Mouse (Mus musculus) frontal cortex, postnatal 25 days (tissue): ENCODE results near the gene Tcf7.

Experiments
- DNase-seq, 2 experiments: peaks; one replicate each; pipeline ENCODE4 v3.0.0; 2022; ENCODE audit warnings: low spot score in 2 of 2

Gene Tcf7

DNA sequence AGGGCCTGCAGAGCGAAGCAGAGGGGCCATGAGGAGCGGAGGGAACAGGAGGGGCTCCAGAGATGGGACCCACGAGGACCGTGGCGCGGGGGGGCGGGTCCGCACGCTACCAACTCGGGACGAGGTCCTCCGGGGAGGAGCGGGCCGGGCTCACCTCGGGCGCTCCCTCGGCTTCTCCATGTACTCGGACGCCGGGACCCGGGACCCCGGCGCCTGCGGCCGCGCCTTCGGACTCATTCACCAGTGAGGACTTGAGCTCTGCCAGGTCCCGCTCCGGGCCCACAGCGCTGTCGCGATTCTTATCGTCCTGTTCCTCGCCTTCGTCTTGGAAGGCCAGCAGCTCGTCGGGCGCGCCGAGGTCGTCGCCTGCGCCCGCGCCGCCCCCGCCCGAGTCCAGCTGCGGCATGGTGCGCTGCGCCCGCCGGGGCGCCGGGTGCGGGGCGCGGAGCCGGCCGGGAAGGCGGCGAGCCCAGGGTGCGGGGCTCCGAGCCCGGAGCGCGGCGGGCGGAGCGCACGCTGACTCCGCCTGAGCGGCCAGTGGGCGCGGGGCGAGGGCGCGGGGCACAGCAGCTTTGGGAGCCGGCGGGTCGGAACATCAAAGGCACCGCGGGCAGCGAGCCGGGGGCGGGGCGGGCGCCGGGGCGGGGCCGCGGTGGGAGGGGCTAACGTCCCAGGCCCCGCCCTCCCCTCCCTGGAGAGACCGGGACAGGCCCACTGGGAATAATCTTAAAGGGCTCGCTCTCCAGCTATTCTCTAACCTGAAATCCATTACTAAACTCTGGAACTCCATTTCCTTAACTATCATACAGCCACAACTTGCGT, at the start of gene Tcf7:
Gene Tcf7, minus strand, starts transcription at position 241 of the 822 bp plus-strand sequence.
- DNase-seq: no peak

DNA sequence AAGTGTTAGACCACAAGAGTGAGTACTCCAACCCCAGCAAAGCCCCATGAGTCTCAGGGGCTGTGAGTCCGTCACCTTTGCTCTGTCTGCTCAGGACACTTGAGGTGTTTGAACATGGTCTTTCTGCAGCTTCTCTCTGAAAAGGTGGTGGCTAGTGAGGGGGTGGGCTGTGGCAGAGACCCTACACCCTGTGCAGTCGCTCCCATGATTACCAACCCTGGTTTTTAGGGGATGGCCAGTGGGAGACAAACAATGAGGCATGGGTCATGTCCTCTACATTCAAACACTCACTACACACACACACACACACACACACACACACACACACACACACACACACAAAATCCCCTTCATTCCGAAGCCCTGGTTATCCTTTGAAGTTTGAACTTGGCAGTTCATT, 44.5 kb upstream of the Tcf7 start:
- DNase-seq: no peak

DNA sequence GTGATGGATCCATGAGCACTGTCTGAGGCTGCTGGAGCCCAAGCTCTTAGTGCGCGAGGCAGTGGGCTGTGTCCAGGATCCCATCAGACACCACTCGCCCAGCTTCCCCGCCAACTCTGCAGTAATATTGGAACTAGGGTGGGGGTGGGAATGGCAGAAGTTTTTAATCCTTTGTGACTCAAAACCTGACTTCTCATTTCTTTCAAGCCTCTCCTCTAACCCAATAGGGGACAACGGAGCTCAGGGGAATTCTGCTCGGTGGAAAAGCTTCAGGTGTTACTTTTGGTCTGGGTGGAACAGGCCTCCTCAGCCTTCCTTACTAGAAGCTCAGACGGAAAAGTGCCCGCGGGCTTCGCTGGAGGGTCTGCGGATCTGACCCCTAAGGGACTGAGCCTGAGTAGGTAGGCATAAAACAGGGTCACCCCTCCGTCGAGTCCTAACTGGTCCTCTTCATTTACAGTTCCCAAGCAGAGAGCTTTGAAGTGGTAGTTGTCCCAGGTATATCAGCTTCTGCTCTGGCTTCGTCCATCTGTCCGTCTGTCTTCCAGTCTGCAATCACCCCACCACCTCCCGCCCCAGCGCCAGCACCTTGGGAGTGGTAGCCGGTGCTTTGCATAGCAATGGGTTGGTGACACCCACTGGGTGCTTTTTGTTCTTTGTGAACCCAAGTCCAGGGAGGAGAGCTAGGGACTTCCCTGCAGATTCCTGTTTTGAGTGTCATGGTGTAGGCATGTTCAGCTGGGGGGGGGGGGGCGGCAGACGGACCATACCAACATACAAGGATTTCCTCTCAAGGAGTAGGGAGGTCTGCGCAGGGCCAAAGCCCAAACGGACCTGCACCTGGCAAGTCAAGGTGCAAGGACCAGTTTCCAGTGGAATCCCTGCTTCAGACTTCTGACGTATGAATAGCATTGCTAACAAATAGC, 41.9 kb upstream of the Tcf7 start:
- DNase-seq: no peak

DNA sequence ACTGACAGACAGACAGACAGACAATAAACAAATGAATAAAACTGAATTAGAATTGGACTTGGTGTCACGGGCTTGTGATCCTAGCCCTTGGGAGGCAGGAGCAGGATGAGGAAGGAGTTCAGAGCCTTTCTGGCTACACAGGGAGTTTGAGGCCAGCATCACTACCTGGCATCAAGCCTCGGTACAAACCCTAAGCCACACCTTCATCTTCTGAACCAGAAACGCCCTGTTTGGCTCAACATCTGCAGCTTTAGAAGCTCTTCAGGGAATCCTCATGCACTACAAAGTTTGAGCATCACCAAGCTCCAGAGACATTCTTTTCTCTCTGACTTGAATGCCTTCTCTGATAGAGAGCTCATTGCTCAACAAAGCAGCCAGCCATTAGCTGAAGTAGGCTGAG, 38.7 kb upstream of the Tcf7 start:
- no peak for DNase-seq

DNA sequence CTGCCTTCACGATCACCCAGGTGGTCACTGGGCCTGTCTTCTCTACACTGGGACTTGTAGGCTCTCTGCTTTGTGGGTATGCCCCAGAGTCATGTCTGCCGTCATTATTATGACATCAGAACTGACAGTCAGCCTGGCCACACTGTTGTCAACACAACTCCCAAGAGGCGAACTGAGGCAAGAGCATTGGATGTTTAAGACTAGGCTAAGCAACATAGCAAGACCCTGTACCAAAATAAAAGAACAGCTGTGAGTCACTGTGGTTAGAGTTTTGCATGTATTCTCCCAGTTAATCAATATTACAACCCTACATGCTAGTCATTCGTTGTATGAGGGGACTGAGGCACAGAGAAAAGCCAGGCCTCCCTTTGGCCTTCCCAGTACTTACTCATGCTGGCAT, 37.7 kb upstream of the Tcf7 start:
- no peak for DNase-seq

DNA sequence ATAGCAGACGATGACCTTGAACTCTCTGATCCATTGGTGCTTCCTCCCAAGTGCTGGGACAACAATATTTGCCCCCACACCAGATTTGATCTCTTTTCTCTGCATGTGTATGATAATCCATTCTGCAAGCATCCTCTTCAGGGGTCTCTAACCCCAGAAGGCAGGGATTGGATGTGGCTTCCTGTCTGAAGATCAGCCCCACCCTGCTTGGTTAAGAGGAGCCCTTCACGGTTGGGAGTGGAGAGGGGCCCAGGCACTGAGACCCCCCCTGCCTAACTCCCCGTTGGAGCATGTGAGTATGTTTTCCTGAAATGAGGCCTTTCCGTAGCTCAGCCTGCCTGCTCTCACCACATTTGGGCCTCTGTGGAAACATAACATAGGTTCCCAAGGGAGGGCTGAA, 36.9 kb upstream of the Tcf7 start:
- DNase-seq: no peak

DNA sequence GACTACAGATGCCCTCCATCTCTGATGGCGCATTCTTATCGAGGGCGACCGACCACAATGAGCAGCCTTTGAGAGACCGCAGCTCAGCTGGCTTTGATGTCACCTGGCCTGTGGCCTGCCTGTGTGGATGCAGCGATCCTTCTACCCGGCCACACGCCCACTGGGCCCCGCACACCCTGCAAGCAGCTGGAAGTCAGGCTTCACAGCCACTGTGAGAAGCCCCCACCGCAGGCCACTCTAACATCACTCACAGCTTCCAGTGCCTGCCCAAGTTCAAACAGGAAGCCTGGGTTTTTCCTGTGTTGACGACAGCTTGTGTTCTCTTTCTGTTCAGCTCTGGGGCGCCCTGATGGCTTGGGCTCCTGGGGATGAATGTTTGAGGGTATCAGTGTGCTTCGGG, 35.6 kb upstream of the Tcf7 start:
- no peak for DNase-seq

DNA sequence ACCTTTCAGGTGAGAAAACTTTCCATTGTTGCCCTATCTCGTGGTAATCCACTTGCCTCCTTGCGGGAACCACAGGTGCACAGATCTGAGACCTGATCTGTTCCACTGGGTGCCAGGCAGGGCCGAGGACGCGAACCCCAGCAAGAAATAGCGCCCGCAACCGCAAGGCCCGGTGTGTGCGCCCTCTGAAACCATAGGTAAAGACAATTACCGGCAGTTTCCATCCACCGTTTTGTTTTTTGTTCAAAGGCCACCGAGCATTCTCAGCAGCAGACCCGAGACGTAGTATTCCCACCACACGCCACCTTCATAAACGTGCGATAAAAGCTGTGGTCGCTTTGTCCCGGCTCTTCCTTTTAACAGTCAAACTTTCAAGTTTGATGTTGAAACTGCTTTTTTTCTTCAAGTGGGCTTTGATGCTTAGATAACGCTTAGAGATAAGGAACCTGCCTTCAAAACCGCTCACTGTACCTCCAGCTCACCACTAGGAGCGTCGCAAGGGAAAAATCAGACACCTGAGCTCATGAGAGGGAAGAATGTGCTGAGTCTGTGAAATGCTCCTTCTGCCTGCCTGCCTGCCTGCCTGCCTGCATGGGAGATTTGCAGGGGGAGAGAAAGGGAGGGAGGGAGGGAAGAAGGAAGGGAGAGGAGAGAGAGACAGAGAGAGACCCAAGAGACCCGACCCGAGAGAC, 31.4 kb upstream of the Tcf7 start:
- no peak for DNase-seq

DNA sequence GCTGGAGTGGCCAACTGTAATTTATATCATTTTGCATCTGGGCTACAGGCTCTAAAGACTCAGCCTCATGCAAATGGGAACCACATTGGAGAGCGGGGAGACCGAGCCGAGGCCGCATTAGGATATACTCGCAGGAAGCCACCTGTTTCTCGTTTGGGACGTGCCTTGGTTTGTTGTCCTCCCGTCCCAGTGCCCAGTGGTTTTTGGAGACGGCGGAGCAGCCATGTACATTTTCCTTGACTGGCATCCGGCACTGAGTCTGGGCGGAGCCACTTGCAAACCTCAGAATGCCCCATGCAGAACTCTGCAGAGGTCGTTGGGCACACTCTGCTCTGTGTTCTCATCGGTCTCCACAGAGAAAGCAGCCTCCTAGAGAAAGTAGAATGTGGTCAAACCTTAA, 27.9 kb upstream of the Tcf7 start:
- DNase-seq: no peak

DNA sequence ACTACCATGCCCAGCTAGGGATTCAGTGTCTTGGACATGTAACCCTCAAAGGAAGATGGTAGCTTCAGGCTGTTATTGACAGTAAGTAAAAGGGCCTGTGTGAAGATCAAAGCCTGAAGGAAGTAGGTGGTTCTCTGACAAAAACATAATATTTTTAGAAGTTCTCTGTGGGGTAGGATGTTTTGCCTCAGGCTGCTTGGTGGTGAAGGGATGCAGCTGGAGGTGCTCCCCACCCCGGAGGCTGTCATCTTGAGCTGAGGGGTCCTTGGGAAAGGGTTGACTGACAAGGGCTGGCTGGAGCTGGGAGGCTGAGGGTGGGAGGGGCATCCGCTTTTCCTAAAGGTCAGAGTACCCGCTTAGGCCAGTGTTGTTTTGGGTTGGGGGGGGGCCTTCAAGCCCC, 26.7 kb upstream of the Tcf7 start:
- no peak for DNase-seq

DNA sequence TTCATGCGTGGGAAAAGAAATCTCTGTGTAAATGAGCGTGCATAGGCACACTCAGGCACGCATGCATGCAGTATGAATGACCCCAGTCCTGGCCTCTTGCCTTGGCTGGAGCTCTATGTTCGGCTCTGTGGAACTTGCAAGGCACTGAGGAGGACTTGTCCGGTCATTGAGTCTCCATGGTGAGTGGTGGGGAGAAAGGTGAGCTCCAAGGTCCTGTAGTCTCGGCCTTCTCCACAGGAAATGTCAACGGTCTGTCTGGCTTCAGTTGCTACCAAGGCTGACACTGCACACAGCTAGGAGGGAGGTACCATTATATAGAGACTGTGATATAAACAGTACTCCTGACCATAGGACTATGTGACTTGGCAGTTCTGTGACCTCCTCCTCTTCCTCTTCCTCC, 23.6 kb upstream of the Tcf7 start:
- DNase-seq: no peak

DNA sequence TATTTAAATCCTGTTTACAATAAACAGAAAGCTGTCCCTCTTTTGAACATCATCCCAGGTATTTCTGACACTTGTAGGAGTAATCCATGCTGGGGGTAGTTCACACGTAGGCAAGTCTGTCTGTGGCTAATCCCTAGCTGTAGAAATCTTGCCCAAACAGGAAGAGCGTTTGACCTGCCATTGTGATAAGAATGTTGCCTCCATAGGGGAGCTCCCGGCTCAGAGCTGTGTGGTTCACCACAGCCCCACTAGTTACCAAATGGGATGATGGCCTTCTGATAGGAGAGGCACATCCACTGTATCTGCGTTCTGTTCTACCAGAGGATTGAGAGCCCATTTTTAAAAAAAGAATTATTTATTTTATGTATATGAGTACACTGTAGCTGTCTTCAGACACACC, 22.5 kb upstream of the Tcf7 start:
- DNase-seq: no peak

DNA sequence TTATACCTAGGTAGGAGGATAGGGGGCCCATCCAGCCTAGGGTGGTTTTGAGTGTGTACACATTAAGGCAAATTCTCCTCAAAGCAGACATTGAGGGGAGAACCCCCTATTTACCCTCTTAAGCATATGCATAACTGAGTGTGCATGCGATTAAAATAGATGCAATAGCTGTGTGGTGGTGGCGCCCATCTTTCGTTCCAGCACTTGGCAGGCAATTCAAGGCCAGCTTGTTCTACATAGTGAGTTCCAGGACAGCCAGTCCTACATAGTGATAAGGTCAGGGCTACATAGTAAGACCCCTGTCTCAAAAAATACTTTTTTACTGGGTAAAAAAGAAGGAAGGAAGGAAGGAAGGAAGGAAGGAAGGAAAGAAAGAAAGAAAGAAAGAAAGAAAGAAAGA, 19.9 kb upstream of the Tcf7 start:
- no peak for DNase-seq

DNA sequence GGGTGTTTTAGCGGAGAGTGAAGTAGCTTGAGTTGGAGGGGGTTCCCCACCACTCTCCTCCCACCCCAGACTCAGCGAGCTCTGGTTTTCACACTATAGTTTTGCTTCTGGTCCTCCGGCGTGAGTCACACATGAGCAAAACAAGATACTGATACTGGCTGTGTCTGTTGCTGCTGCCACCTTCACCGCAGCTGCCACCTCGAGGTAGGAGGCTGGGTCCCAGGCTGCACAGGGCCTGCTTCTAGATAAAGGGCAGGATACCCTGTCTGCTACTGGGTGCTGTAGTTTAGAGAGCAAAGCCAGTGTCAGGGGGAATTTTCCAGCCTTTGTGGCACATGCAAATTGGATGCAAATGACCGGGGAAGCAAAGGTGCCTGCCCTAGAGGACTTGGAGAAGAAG, 16.9 kb upstream of the Tcf7 start:
- no peak for DNase-seq

DNA sequence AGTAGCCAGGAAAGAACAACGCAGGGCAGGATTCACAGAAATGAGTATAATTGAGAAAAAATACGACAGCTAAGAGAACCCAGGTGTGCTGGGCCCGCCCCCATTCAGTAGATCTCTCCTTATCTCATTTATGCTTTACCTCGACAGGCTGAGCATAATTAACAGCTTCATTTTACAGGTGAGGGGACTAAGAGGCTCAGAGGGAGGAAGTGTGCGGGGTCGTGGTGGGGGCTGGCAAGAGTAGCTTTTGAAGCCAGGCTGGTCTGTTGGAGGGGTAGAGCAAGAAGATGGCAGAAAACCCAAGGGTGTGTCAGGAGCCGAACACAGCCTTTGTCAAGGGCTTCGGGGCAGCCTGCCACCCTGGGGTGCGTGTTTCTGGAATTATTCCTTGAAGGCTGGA, 16.1 kb upstream of the Tcf7 start:
- DNase-seq: no peak

DNA sequence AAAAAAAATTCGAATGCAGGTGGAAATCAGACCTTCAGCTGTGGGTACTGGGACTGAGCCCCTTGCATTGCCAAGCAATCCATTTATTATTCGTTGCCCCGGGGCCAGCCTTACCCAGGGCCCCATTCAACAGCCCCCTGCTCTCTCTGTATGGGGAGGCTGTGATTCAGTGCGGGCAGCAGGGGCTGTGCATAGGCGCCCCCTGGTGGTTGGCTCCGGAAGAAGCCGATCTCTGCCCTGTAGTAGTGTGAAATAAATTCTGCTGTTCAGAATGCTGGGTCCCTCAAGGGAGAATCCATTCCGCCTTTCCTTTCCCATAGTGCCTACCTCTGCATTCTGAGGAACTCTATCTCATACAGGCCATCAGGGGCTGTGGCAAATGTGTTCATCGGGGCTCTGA, 14.5 kb upstream of the Tcf7 start:
- DNase-seq: peak; percentile 69 to 72

DNA sequence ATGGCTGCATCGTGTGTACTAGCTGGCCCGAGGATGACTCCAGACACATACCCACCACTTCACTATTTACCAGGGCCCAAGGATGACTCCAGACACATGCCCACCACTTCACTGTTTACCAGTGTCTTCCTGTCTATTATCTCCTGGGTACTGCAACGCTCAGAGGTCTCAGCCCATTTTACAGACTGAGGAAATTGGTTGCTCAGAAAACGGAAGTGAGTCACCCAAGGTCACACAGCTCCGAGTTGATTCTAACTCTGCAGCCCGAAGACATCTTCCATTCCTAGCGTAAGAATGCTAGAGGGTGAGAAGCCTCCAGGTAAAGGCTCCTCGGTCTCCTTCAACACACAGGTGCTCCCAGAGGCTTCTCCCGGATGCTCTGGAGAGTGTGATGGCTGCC, 11.3 kb upstream of the Tcf7 start:
- DNase-seq: no peak

DNA sequence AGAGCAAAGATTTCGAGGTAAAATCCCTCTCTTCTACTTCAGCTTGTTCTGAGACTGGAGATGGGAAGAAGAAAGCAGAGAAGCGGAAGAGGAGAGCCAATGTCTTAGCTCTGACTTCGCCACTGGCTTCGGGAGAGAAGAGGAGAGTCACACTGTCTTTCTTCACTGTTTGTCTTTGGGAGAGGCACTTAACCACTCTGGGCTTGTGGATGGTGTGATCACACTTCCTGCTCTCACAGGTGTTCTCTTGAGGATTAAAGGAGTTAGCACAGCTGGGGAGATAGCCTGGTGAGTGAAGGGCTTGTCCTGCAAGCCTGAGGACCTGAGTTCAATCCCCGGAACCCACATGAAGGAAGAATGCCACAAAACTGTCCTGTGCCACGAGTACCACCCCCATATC, 10.1 kb upstream of the Tcf7 start:
- DNase-seq: no peak

DNA sequence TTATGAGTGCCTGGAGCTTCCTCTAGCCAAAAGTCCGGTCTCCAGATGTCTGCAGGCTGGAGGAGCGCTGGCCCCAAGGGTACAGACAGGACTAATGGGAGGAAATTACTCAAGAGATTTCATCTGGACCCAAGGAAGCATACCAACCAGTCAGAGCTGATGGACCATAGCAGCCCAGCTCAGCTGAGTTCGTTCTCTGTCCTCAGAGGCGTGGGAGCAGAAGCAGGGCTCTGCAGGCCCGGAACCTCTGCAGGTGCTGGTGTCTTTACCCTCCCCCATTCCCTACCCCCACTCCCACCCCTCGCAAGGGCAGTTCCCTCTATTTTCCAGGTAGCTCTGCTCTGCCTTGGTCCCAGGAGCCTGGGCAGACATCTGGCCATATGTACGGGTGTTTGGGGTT, 9.5 kb upstream of the Tcf7 start:
- no peak for DNase-seq

DNA sequence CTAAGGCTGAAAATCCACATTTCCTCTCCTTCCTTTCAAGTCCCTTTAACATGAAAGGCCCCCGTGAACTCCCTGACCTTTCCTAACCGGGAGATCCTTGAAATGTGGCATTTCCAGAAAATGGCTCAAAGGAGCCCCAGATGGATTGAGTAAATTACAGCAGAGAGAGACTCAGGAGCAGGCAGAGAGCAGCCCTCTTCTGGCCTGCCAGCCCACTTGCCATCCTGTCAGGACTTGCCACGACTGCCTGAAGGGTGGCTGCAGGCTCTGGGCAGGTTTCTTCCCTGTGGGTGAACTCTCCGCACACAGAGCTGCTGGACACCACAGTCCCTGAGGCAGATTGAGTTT, 4.1 kb upstream of the Tcf7 start:
- no peak for DNase-seq

DNA sequence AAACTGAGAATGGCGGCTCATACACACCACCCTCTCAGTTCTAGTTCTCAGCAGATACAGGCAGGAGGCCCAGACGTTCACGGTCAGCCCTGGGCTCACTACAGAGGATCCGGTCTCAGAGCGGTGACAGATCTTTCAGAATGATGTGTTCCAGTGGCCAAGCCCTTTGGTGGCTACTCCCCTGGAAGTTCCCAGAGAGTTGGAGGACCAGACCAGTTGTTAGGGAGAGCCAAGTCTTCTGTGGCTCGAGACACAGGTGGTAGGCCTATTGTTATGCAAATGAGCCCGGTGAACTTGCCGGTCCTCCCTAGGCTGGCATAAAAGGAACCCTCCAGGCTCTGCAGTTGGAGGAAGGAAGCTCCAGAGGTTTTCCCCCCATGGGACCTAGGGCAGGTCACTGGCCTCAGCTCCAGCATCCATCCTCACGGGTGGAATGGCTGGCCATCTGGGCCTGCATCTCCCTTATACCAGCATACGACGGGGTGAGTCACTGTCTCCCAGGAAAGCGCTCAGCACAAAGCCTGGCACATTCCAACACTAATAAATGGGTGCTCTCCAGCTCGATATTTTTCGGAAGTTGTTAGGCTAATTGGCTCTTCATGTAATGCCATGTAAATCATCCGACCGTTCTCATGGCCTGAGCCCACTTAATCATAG, 3.6 kb upstream of the Tcf7 start:
- DNase-seq: no peak
